Mouse (Mus musculus): ENCODE results near the gene Sdc1. TPM values are rescaled to one million over a fixed set of nuclear protein-coding genes. Genes with fewer than 3 reads are reported as not detected.

Sdc1 gene
- total and polyA plus RNA-seq, 3 experiments: 1.7 to 5.3 (median 2.6) TPM

GRCm38 (mm10) chr12:8793410-8794051, 22.4 kb downstream of the Sdc1 start:
- in situ Hi-C loops (cut with MboI; ENCODE audit: low pct_ligation_motif_present, low pct_unique_long_range_greater_than_20kb, low sequenced_read_pairs) (no loop called here), dilution Hi-C loops (cut with MboI; ENCODE audit: extremely low pct_ligation_motif_present, extremely low pct_unique_long_range_greater_than_20kb, low sequenced_read_pairs) (no loop called here)
- no peak for DNase-seq (ENCODE audit: extremely low read depth)
- H3K9me3 ChIP-seq (replicated peaks; ENCODE audit: low read length): peaks cover 2% of the 10 kb centered on the region
- no peak overlapping the region for H3K4me2 ChIP-seq (ENCODE audit: insufficient read depth, low read depth, poor library complexity, severe bottlenecking)
- H3K79me2 ChIP-seq (replicated peaks; ENCODE audit: control insufficient read depth, extremely low read depth, insufficient read depth, poor library complexity, severe bottlenecking): no peaks in the 10 kb centered on the region
- peaks cover 0 to 8% of the 10 kb centered on the region in 2 experiments; a peak in 2 of 4 replicates for H3K4me1 ChIP-seq (ENCODE audit: control insufficient read depth in 1 of 2, insufficient read depth in 2 of 2)
- no peak for TF ChIP-seq PAX5 (IDR thresholded peaks at IDR 0.05; ENCODE audit: low read length)
- no peak overlapping the region for H3K9ac ChIP-seq (ENCODE audit: insufficient read depth, low read depth)
- H3K27ac ChIP-seq (ENCODE audit: insufficient read depth, low read depth): no peak overlapping the region
- H3K4me3 ChIP-seq (replicated peaks in 1 of 3; ENCODE audit: low read depth in 2 of 3, low read length in 2 of 3, poor library complexity in 1 of 3): no peak overlapping the region
- no peaks in the 10 kb centered on the region for H3K27me3 ChIP-seq (replicated peaks)
- H3K36me3 ChIP-seq (replicated peaks in 1 of 2; ENCODE audit: control insufficient read depth in 1 of 2, insufficient read depth in 1 of 2, low read length in 1 of 2): peaks cover 0 to 6% of the 10 kb centered on the region in 2 experiments

- H3K9me3 ChIP-seq (replicated peaks; ENCODE audit: low read length): peaks cover 2% of the 10 kb centered on the region
- no peaks in the 10 kb centered on the region for H3K27me3 ChIP-seq (replicated peaks)
- dilution Hi-C loops (cut with MboI; ENCODE audit: extremely low pct_ligation_motif_present, extremely low pct_unique_long_range_greater_than_20kb, low sequenced_read_pairs) (no loop called here), in situ Hi-C loops (cut with MboI; ENCODE audit: low pct_ligation_motif_present, low pct_unique_long_range_greater_than_20kb, low sequenced_read_pairs) (no loop called here)
- H3K27ac ChIP-seq (ENCODE audit: insufficient read depth, low read depth): no peak overlapping the region
- peaks cover 0 to 8% of the 10 kb centered on the region in 2 experiments; a peak in 2 of 4 replicates for H3K4me1 ChIP-seq (ENCODE audit: control insufficient read depth in 1 of 2, insufficient read depth in 2 of 2)
- H3K9ac ChIP-seq (ENCODE audit: insufficient read depth, low read depth): no peak overlapping the region
- H3K36me3 ChIP-seq (replicated peaks in 1 of 2; ENCODE audit: control insufficient read depth in 1 of 2, insufficient read depth in 1 of 2, low read length in 1 of 2): no peaks in the 10 kb centered on the region
- H3K4me3 ChIP-seq (replicated peaks in 1 of 3; ENCODE audit: low read depth in 2 of 3, low read length in 2 of 3, poor library complexity in 1 of 3): no peak overlapping the region
- no peaks in the 10 kb centered on the region for H3K79me2 ChIP-seq (replicated peaks; ENCODE audit: control insufficient read depth, extremely low read depth, insufficient read depth, poor library complexity, severe bottlenecking)
- TF ChIP-seq HCFC1 (IDR thresholded peaks at IDR 0.05; ENCODE audit: low read depth, low read length) (no peak), BHLHE40 (IDR thresholded peaks at IDR 0.05; ENCODE audit: low read depth, low read length) (no peak), TCF12 (IDR thresholded peaks at IDR 0.05; ENCODE audit: low read depth, low read length) (no peak), TBP (conservative IDR thresholded peaks at IDR 0.05; ENCODE audit: low read depth, low read length) (no peak), RCOR1 (conservative IDR thresholded peaks at IDR 0.05; ENCODE audit: low read depth, low read length) (no peak), POLR2A (IDR thresholded peaks at IDR 0.05; ENCODE audit: low read depth, low read length) (no peak), PAX5 (IDR thresholded peaks at IDR 0.05; ENCODE audit: low read length) (no peak), UBTF (IDR thresholded peaks at IDR 0.05; ENCODE audit: low read depth, low read length) (no peak), MAZ (IDR thresholded peaks at IDR 0.05; ENCODE audit: low read depth, low read length) (no peak), ZNF384 (IDR thresholded peaks at IDR 0.05; ENCODE audit: low read depth, low read length) (no peak), ELF1 (IDR thresholded peaks at IDR 0.05; ENCODE audit: low read depth, low read length) (no peak), MAFK (IDR thresholded peaks at IDR 0.05; ENCODE audit: insufficient replicate concordance, low read length) (no peak)
- no peak for DNase-seq (ENCODE audit: extremely low read depth)
- H3K4me2 ChIP-seq (ENCODE audit: insufficient read depth, low read depth, poor library complexity, severe bottlenecking): no peak overlapping the region
Measured at GRCm38 (mm10) chr12:8797936-8798335, 26.8 kb downstream of the Sdc1 start.

GRCm38 (mm10) chr12:8798486-8799020, 27.4 kb downstream of the Sdc1 start:
- H3K4me2 ChIP-seq (ENCODE audit: insufficient read depth, low read depth, poor library complexity, severe bottlenecking): no peak overlapping the region
- H3K9me3 ChIP-seq (replicated peaks; ENCODE audit: low read length): peaks cover 2% of the 10 kb centered on the region
- H3K27ac ChIP-seq (ENCODE audit: insufficient read depth, low read depth): no peak overlapping the region
- no peak overlapping the region for H3K9ac ChIP-seq (ENCODE audit: insufficient read depth, low read depth)
- H3K4me3 ChIP-seq (replicated peaks in 1 of 3; ENCODE audit: low read depth in 2 of 3, low read length in 2 of 3, poor library complexity in 1 of 3): no peak overlapping the region
- no peaks in the 10 kb centered on the region for H3K36me3 ChIP-seq (replicated peaks in 1 of 2; ENCODE audit: control insufficient read depth in 1 of 2, insufficient read depth in 1 of 2, low read length in 1 of 2)
- H3K4me1 ChIP-seq (ENCODE audit: control insufficient read depth in 1 of 2, insufficient read depth in 2 of 2): peaks cover 0 to 8% of the 10 kb centered on the region in 2 experiments; a peak in 2 of 4 replicates
- no peak for DNase-seq (ENCODE audit: extremely low read depth)
- dilution Hi-C loops (cut with MboI; ENCODE audit: extremely low pct_ligation_motif_present, extremely low pct_unique_long_range_greater_than_20kb, low sequenced_read_pairs) (no loop called here), in situ Hi-C loops (cut with MboI; ENCODE audit: low pct_ligation_motif_present, low pct_unique_long_range_greater_than_20kb, low sequenced_read_pairs) (no loop called here)
- TF ChIP-seq USF1 (IDR thresholded peaks at IDR 0.05; ENCODE audit: low read depth, low read length) (no peak), JUND (conservative IDR thresholded peaks at IDR 0.05; ENCODE audit: low read depth, low read length) (no peak)
- H3K27me3 ChIP-seq (replicated peaks): no peaks in the 10 kb centered on the region
- H3K79me2 ChIP-seq (replicated peaks; ENCODE audit: control insufficient read depth, extremely low read depth, insufficient read depth, poor library complexity, severe bottlenecking): no peaks in the 10 kb centered on the region

Data from CH12.LX (cell line).